Mouse (Mus musculus) urinary bladder, postnatal 4 days (tissue): Measurements from ENCODE around the gene Pawr.
"Not testable (repeated sequence)": the region's sequence is repeated elsewhere in the genome, so short reads cannot be mapped to it uniquely, and the experiment has no call there.

ENCODE experiments used
- DNase-seq, 2 experiments: peaks; one replicate each; pipeline ENCODE4 v3.0.0; 2021 to 2022; ENCODE audit warnings: low spot score in 2 of 2

Gene Pawr

DNA sequence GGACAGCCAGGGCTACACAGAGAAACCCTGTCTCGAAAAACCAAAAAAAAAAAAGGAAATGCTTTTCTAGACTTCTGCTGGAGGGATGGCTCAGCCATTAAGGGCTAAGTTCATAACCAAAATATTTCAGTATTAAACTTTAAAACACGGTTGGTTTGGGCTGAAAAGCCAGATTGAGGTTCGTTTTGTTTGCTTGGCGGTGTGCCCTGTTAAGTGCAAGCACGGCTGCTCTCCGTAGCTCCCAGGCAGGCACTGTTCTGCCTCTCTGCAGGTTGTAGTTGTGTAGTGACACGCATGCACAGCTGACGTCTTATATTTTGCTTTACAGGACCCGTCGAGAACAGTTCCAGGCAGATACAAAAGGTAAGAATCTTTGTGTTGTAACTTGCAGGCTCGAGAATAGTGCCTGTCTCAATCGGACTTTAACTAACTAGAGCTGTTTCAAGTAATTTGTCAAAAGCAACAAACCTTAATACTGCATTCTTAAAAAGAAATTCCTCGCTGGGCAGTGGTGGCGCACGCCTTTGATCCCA is 59.5 kb downstream of the Pawr start:
- no peak for DNase-seq

DNA sequence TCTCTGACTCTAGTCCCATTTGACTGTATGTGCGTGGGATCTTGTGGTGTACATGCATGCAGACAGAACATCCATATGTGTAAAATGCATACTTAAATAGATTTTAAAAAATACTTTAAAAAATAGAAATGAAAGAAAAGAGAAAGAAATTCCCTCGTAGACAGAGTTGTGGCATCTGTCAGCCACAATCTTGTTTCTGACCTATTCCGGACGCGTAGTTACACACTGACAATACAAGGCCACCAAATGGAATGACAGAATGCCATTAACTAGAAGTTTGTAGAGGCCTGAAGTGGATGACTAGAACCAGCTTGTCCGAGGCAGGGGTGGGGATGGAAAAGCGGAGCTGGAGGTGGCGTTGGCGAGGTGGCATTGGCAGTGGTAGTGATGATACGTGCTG is 60.2 kb downstream of the Pawr start:
- no peak for DNase-seq

DNA sequence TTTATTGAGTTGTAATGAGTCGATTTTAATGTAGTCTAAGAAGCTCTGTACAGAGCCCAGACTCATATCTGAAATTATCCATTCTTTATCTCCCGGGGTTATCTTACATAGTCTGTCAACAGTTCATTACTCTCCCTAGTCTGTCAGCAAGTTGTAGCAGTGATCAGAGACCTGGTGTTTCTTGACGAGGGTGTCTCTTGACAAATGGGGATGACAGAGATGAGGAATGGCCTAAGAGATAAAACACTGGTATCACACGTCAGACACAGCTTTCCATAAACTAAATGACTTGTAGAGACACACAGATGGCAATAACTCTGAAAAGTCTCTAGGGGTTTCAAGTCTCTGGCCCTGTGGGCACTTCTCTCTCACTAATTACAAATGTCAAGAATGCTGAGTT is 62.4 kb downstream of the Pawr start:
- no peak for DNase-seq

DNA sequence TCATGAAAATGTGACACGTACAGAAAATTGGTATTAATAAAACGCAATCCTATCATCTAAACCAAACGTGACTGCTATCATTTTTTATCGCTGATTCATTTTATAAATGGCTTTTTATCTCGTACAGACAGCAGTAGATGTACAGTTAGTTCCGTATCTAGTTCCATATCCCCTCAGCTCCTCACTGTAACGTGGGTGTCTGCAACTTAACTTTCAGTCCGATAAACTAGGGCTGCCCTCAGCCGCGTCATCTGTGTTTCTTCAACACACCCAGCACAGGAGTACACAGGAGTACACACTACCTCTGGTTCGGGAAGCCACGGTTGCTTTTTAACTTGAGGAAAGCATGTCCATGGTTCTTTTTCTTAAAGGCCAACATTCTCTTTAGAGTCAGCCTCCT is 63.3 kb downstream of the Pawr start:
- DNase-seq = no peak

DNA sequence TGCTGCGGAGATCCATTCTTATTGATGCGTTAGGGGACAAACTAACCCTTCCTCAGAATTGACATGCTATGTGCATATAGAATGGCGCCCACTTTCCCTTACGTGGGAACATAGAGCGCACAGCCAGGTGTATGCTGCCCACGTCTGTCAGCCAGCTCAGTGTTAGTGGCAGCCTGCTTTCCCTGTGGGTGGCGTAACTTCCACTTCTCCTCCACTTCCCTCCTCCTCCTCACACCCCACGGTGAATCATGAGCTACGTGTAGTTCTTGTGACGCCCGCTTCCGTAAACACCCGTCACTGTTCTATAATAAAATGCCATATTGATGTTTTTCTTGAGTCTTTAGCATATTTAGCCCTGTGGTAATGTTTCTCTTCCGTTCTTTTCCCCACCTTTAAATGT is 63.7 kb downstream of the Pawr start:
- DNase-seq = no peak

DNA sequence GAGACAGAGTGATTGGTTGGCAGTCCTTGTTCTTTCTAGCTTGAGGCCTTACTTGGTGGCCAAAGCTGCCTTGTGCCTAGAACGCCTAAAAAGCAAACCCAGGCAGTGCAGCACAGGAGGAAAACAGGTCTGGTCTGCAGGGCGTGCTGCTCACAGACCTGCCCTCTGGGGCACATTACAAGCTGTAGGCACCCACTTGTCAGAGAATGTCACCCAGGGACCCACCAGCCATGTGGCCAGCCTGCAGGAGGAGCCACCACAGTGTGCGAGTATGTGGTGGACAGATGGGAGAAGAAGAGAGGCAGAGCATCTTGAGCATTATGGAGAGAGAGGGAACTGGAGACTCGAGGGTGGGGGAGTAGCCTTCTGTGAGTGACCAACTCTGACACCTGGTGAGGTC is 70.8 kb downstream of the Pawr start:
- no peak for DNase-seq

DNA sequence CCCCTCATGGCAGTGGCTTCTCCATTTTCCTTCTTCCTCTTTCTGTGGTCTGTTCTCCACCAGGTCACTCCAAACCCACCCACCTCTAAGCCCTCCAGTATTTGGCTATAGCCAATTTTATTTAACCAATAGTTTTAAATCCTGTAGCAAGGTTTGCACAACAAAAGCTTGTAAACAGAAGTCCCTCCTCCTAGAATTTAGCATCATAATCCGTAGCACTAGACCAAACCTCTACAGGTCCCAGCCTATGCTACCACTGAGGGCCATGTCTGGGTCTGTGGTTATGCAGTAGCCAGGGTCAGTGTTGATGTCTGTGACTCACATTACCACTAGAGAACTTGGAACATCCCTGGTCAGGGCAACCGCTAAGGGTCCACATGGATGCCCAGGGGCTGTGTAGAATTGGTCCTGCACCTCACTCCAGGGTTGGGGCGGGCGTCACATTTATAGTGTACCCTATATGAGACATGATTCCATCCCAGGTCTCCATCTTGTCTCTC is 71.5 kb downstream of the Pawr start:
- DNase-seq = no peak

DNA sequence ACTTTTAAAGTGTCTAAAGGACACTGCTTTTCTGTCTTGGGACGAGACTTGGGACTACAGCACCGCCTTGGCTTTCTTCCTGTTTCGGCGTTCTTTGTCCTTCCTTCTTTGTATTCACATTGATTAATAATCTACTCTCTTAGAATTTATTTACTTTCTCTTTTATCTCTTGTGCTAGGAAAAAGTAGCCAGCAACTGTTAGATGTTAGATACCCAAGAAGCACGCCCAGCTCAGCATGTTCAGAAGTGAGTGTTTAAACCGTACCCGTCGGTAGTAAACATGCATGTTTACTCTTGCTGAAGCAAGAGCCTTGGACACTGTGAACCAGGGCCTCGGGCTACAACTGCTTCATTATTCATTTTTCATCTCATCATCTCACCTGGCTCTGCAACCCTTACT is 72.2 kb downstream of the Pawr start:
- DNase-seq = no peak

DNA sequence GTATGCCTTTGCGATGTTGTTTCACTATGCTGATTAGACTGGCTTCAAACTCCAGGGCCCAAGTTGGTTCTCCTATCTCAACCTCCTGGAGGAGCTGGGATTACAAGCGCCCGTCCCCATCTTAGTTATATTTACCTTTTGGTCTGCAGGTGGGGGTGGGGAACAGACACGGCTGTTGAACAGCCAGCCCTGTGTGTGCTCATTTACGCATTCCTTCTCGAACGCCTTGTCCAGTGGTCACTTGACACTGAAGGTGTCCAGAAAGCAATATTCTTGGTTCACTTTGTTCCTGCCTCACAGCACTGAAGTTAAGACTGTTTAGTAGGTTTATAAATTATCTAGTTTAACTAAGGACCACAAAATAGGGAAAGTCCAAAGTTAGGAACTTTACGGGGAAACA is 73.2 kb downstream of the Pawr start:
- no peak for DNase-seq

DNA sequence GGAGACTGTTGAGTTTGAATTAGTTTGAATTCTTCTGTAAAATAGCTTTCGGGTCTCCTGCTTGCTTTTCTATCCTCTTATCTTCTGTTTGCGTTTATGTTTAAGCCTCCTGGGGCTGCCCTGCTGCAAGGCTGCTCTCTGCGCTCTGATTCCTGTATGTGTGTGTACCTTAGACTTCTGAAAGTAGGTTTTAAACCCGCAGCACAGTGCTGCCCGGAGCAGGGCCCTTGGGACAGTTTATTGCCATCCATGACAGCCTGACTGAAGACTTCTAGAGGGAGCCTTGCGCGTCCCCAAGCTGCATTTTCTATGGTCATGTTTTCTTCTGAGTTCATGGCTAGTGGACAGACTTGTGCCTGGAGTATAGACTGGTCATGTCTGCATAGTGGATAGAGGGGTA is 74.0 kb downstream of the Pawr start:
- DNase-seq = no peak

DNA sequence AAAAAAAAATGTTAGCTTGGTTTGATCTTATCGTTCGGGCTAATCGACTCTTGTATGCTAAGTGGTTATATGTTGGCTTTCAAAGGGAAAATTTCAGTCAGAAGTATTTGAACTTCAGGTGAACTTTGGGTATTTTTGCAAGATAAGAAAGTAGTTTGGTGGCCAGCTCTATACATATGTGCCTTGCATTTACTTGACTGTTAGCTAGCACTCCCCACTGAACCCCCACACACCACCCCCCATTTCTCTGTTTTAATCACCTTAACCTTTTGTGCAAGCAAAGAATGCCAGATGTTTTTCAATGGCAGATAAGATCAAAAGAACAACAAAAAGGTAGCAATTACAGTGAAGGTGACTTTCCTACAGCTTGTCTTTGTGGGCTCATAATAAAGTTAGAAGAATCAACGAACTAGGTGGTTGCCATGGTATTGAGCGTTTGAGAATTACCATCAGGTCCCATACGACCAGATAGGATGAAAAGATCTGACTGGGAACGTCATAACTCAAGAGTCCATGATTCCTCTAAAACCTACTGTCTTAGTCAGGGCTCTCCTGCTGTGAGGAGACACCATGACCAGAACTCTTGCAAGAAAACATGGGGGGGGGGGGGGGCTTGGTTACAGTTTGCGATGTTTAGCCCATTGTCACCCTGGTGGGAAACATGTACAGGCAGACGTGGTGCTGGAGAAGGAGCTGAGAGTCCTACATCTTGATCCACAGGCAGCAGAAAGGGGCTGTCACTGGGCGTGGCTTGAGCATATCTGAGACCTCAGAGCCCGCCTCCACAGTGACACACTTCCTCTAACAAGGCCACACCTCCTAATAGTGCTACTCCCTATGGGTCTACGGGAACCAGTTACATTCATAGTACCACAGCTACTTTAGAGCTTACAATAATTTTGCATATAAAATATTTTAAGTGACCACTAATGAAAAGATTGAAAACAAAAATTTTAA is 75.2 kb downstream of the Pawr start:
- DNase-seq = no peak

DNA sequence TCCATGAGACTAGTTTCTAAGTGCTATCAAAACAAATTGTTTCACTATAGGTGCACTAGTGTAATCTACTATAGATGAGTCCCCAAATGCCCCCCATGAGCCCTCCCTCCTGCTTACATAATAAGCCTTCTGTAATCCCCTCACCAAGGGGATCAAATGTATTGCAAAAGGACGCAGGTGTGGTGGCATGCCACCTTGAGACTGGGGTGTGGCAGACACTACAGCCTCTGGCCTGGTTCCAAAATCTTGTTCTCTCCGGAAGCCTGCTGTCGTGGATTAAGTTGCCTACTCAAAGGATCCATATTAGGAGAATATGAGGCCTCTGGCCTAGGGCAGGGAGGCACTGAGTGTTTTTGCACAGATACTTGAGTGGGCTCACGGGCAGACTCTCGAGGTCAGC is 76.1 kb downstream of the Pawr start:
- DNase-seq = no peak

DNA sequence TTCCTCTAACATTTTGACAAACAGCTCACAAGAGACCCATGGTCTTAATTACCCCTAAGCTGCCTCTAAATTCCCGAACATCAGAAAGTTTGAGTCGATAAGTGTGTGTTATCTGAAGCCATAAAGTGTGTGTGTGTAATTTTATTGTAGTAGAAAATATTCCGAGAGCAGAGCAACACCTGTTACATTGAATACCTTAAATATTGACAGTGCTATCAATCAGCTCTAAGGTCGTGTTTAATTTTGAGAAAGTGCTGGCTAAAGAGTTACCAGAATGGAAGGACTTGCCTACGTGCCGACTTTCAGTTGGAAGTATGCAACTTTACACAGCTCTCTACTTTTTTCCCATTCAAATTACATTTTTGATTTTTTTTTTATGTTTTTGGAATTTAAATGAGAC is 76.5 kb downstream of the Pawr start:
- DNase-seq = no peak

DNA sequence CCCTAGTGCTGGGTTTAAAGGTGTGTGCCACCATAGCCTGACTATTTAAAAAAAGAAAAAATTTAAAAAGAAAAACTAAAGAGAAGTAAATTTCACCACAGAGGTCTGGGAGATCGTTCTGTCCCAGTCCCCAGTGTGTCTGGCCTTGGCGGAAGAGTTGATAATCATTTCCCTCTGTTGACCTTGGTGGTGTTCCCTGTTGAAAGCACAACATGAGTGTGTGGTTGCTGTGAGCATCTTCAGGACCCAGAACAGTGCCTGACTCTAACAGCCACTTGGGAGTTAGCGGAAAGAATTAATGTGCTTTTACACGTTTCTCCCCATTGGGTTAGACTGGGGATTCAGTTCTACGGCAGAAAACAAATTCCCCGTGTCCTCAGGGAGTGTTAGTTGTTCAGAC is 77.1 kb downstream of the Pawr start:
- no peak for DNase-seq

DNA sequence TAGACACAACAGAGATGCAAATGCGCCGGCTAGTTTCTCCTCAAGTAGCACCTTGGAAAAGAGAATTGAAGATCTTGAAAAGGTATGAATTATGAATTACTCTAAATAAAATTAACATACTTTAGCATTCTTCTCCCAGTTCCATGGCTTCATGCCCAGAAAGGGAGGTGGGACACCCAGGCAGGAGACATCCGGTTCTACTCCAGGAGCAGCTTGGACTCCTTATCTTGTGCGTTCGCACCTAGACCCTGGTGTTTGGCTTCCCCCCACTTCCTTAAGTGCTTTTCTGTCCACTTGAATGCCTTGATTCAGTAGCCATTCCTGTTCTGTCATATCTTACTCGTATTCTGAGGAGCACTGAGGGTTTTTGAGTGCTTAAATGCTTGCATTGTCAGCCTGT is 77.6 kb downstream of the Pawr start:
- DNase-seq = no peak

DNA sequence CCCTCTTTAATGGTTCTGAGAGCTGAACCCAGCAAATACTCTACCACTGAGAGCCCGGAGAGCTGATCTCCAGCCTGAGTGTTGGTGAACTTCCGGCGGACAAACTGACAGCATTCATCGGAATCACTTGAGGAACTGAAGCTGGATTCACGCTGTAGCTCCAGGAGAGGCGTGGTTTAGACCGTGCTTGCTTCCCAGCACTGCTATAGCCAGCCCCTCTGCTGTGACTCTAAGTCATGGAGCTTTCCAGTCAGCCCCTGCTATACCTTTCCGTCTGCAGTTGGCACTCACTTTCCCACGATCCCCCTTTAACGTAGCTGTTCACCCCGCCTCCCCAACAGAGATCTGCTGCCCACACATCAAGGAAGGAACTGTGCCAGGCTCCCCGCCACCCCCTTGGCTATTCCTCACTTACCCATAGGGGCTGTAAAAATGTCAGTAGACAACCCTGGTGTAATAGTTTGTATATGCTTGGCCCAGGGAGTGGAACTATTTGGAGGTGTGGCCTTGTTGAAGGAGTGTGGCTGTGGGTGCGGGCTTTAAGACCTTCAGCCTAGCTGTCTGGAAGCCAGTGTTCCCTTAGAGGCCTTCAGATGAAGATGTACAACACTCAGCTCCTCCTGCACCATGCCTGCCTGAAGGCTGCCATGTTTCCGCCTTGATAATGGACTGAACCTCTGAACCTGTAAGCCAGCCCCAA is 83.2 kb downstream of the Pawr start:
- DNase-seq = no peak

DNA sequence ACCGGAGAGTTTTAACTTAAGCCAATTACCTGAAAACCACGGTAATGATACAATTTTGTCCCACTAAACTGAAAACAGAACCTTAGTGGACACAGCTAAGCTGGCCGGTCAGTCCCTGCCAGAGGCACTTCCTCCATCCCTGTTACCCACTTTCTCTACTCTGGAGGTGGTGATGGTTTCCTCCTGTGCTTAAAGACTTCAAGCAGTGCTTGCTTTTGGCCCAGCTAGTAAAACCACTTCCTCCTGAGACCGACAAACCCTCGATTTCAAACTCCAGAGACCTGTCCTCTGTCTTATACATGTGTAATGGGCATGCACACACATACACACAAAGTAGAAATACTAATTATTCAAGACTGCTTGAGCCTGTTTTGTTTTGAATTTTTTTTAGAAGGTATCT is 85.5 kb downstream of the Pawr start:
- DNase-seq = no peak

DNA sequence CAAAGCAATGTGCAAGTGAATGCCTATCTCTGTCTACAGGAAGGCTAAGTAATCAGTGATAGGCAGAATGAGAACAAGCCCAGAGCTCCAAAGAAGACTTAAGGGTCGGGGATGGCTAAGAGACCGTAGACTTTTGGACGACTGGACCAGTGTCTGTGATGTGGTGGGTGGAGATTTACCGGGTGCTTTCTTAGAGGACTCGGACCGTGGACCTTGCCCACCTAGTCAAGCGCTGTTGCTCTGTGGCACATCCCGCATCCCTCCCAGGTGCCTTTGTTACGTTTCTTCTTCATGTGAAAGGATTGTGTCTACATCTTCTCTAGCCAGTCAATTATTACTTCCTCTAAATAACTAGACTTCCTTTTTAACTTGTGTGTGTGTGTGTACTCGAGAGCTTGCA is 98.6 kb downstream of the Pawr start:
- no peak for DNase-seq

DNA sequence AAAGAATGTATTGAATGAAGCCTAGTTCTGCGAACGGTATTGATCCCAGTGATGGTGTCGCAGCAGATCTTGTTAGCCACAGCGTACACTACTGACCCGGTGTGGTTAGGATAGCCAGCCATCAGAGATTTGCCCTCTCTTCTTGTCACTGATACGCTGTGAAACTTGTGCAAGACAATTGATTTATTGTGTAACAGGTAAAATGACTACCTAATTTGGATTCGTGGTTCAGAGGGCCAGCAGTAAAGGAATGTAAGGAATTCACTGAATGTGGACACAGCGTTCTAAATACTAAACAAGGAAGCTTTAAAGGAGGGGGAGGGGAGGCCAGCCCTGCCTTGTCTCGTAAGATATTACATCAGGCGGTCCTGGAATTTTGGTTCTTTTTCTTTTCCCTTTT is 100.3 kb downstream of the Pawr start:
- no peak for DNase-seq

DNA sequence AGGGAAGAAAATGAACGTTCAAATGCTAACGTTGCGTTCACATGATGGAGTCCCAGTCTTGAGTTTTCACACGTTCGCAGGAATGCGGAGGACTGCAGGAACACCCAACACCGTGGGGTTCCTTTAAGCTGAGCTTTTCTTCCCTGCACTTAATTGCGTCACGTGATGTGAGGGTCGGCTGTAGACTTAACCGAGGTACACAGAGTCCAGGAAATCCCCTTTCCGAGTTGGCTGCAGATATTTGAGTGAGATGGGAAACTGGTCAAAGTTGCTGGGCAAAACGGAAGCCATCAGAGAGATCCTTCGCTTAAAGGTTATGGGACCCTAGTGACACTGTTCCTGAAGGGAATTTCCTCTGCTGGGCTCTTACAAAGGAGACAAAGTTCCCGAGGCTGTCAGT is 102.1 kb downstream of the Pawr start:
- DNase-seq = no peak

DNA sequence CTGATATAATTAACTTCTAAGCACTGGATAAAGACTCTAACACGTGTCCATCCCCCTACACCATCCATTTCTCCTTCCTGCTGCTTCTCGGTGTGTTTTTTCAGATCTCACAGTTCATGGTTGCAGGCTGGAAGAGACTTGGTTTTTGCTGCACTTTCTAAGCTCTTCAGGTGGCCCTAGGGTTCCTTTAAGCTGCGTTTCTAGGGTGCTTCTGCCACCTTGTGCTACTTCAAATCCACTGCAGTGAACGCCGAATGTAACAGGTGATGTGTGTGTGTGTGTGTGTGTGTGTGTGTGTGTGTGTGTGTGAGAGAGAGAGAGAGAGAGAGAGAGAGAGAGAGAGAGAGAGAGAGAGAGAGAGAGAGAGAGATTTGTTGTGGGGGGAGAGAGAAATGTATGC is 103.7 kb downstream of the Pawr start:
- DNase-seq = no peak

DNA sequence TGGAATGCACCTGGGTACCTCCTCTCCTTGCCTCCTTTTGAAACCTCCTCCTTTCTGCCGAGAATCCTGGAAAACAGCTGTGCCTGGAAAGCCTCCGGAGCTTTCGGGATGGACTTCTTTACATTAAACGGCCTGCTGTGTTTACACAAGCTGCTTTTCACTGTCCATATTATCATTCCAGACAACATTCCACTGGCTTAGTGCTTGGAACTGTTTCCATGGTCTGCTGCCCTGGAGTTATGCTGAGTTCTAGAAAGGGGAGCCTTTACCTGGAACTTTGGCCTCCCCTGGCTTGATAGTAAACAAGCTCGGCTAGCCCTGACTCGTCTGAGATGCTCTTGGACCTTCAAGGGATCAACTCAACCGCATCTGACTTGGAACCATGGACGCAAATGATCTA is 104.4 kb downstream of the Pawr start:
- no peak for DNase-seq

DNA sequence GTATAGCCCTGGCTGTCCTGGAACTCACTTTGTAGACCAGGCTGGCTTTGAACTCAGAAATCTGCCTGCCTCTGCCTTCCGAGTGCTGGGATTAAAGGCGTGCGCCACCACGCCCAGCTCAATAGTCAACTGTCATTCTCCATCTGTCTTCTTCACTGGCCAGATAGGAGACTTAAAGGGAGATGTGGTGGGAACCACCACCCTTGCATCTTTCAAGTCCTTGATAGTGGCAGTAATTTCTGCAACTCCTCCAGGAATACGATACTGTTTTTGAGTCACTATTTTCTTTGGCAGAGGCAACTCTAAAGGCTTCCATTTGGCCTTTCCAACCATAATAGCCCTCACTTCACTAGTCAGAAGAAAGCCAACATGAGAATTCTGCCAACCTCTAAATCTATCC is 108.3 kb downstream of the Pawr start:
- DNase-seq = not testable (repeated sequence)
